Mouse (Mus musculus) T-helper 1 cell (primary cell): ENCODE data around the gene C2cd4d.

Experiments
- in situ Hi-C: fragments of 300-600 bp; cut with MboI, MseI; formaldehyde crosslinking; loops from one replicate; pipeline ENCODE4 v1.15.1; 2025; ENCODE audit warnings: high pct_unique_total_duplicates

The C2cd4d gene

DNA sequence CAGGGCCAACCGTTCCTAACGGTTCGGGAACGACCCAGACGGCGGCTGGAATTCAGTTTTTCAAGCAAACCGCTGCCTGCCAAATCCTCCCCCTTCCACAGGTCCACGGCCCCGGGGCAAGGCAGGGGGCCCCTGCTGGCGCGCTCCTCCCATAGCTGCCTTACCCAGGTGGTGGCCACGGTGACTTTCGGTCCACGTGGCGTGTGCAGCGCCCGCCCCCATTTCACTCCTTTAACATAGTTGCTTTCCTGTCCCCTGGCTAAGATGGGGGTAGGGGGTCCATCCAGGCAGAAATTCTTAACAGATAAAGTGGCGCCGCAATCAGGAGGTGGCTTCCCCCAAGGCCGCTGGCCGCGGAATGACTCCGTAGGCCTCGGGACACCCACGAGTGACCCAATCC lies 50.3 kb downstream of the C2cd4d start:
- in situ Hi-C loops, result no loop called here

- in situ Hi-C loops, result no loop called here
Observed at GRCm38 (mm10) chr3:94413031-94413679, 50.9 kb downstream of the C2cd4d start, which contains the start of gene Tdrkh. Gene Tdrkh, plus strand, starts transcription at chr3:94413273.
